Mouse (Mus musculus) cerebellum, adult 2 months (tissue): ENCODE data around the gene Trank1.

Source experiments
- CTCF ChIP-seq: fragments of 200-500 bp; IDR thresholded peaks from 2 replicates; pipeline ENCODE4 v1.5.1; 2011; ENCODE audit warnings: low read depth, mild to moderate bottlenecking, control low read depth, low read length, moderate library complexity, borderline replicate concordance; ENCODE audit not compliant: insufficient read depth
- POLR2A ChIP-seq: fragments of 200-500 bp; IDR thresholded peaks from 2 replicates; pipeline ENCODE4 v1.6.1; 2011; ENCODE audit warnings: low read length, control low read depth, borderline replicate concordance; ENCODE audit not compliant: insufficient read depth

DNA sequence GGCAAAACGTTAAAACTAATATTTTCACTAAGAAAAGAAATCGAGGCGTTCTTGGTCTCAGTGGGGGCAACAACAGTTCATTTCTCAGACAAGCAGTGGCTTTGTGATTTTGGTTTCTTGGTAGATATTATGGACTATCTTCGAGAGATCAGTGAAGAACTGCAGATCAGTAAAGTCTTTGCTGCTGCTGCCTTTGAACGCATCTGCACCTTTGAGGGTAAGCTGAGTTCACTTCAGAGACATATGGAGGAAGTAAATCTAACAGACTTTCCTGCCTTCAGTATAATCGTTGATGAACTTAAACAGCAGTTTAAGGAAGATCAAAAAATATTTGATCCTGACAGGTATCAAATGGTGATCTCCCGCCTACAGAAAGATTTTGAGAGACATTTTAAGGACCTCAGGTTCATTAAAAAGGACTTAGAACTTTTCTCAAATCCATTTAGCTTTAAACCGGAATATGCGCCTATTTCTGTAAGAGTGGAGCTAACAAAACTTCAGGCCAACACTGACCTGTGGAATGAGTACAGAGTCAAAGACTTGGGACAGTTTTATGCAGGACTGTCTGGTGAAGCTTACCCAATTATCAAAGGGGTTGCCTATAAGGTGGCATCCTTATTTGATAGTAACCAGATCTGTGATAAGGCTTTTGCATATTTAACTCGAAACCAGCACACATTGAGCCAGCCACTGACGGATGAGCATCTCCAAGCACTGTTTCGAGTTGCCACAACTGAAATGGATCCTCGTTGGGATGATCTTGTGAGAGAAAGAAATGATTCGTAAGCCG, 38.3 kb upstream of the Trank1 start:
- no peak for TF ChIP-seq POLR2A
- TF ChIP-seq CTCF: no peak
